Mouse (Mus musculus): ENCODE data around the gene Jkamp. TPM values are rescaled to one million over a fixed set of nuclear protein-coding genes. Genes with fewer than 3 reads are reported as not detected.
A peak's percentile ranks its signal among the peaks of the same experiment; 100 is the strongest.

Gene Jkamp
- polyA plus RNA-seq, 1 experiment from 2014 or later = 71.8 TPM

DNA sequence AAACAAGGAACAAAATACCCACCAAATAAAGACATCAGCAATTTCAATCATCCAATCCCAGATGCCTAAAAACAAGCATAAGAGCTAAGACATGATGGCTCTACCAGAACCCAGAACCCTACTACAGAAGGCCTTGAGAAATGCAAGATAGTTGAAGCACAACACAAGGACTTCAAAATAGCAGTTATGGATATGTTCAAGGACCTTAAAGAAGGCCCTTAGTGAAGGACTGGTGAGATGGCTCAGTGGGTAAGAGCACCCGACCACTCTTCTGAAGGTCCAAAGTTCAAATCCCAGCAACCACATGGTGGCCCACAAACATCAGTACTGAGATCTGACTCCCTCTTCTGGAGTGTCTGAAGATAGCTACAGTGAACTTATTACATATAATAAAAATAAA is 27.6 kb upstream of the Jkamp start:
- Histone ChIP-seq H3K9ac (no peak overlapping the region), H3K4me3 (replicated peaks) (no peak overlapping the region), H3K9me3 (no peaks in the 10 kb centered on the region), H3K27me3 (replicated peaks) (no peaks in the 10 kb centered on the region), H3K4me1 (no peaks in the 10 kb centered on the region), H3K27ac (no peak overlapping the region), H3K36me3 (no peaks in the 10 kb centered on the region), H3K4me2 (no peak overlapping the region)
- ATAC-seq (ENCODE audit: insufficient read depth, low FRiP score, low read depth) = no peak
- WGBS = 86% methylated on average over 1 of the region's 1 CpGs

DNA sequence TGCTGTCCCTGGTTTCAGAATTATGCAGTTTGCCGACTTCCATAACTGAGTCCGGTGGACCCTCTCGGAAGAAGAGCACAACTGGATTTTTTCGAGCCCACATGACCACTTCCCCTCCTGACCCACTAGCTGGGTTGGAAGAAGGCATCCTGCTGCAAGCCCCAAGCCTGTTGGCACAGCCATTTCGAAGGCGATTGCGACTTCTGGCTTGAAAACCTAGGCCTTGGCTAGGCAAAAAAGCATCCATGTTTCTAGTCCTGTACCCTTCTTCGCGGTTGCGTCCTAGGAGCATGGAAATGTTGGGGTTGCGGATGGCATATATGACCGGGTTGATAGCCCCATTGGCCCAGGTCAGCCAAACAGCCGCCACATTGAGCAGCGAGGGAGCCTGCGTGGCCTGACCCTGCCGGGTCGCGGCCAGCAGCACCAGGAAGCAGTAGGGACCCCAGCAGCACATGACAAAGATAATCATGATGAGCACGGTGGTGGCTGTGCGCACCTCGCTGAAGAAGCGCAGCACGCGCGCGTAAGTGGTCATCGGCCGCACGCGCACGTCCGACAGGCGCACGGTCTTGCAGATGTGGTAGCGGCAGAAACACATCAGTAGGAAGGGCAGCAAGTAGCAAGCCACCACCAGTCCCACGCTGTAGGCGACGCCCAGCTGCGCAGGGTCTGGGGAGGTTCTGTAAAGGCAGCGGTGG is 15.6 kb upstream of the Jkamp start:
- H3K9me3 ChIP-seq = no peaks in the 10 kb centered on the region
- H3K4me3 ChIP-seq (replicated peaks) = peak overlapping the region; percentile 67
- peaks cover 11% of the 10 kb centered on the region for H3K4me1 ChIP-seq
- H3K27me3 ChIP-seq (replicated peaks) = peaks cover 8% of the 10 kb centered on the region
- H3K27ac ChIP-seq = no peak overlapping the region
- no peaks in the 10 kb centered on the region for H3K36me3 ChIP-seq
- WGBS = 6% methylated on average over 40 of the region's 40 CpGs
- H3K9ac ChIP-seq = no peak overlapping the region; the same call in 1 of the 2 replicates
- peak overlapping the region; percentile 100 for H3K4me2 ChIP-seq
- peak; percentile 53 for ATAC-seq (ENCODE audit: insufficient read depth, low FRiP score, low read depth)

- Histone ChIP-seq H3K27me3 (replicated peaks) (peaks cover 8% of the 10 kb centered on the region), H3K9ac (peak within 1 kb of the TSS; percentile 42; the same call in 1 of the 2 replicates), H3K4me3 (replicated peaks) (peak within 1 kb of the TSS; percentile 67), H3K4me2 (peak within 1 kb of the TSS; percentile 100), H3K9me3 (no peaks in the 10 kb centered on the region), H3K4me1 (peaks cover 11% of the 10 kb centered on the region), H3K27ac (no peak within 1 kb of the TSS), H3K36me3 (no peaks in the 10 kb centered on the region)
- peak; percentile 86 for ATAC-seq (ENCODE audit: insufficient read depth, low FRiP score, low read depth)
- under 1% methylated on average over 94 of the region's 94 CpGs for WGBS
Observed at GRCm38 (mm10) chr12:72070327-72071269, 14.8 kb upstream of the Jkamp start, which contains the start of gene Gpr135. Gpr135 (minus strand) TSS chr12:72071125.

DNA sequence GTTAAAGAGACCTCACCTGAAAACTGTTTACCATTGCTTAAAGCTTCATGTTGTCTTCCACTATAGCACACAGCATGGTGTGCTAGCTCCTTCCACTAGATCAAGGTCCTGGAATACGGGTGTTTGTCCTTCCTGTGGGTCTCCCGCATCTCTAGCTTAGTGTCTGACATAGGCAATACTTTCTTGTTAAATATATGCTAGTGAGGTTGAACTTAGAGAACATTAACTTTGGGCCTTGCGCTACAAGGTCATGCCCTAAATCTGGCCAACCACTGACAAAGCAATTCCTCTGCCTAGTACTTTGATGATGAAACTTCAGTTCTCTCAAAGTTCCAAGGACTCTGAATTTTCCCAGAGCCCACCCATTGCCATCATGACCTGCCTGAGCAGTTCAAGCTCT is 7.1 kb upstream of the Jkamp start:
- Histone ChIP-seq H3K36me3 (no peaks in the 10 kb centered on the region), H3K9ac (no peak overlapping the region), H3K4me2 (no peak overlapping the region), H3K4me3 (replicated peaks) (no peak overlapping the region), H3K9me3 (no peaks in the 10 kb centered on the region), H3K4me1 (no peaks in the 10 kb centered on the region), H3K27me3 (replicated peaks) (no peaks in the 10 kb centered on the region), H3K27ac (no peak overlapping the region)
- 81% methylated on average over 3 of the region's 3 CpGs for WGBS
- ATAC-seq (ENCODE audit: insufficient read depth, low FRiP score, low read depth) = no peak

DNA sequence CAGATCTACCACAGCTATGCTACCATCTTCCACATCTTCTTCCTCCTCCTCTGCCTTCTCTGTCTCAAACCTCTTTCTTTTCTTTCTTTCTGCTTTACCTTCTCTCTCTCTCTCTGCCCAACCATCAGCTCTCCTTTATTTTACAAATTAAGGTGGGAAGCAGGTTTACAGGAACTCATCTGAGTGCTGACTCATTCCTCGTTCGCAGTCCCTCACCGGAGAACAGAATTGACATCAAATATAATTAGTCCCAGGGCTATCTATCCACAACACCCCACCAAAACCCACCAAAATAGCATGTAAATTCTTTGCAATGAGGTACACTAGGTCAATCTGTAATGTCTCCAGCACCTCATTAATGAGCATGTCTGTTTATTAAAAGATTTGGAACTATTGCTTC is 3.4 kb upstream of the Jkamp start:
- Histone ChIP-seq H3K9ac (no peak overlapping the region), H3K4me1 (0 out of 2 replicates have a peak, but pooled peaks cover 3% of the 10 kb centered on the region), H3K9me3 (no peaks in the 10 kb centered on the region), H3K4me2 (peak overlapping the region; percentile 40; the same call in 1 of the 2 replicates), H3K27ac (no peak overlapping the region), H3K4me3 (replicated peaks) (no peak overlapping the region), H3K36me3 (no peaks in the 10 kb centered on the region), H3K27me3 (replicated peaks) (no peaks in the 10 kb centered on the region)
- ATAC-seq (ENCODE audit: insufficient read depth, low FRiP score, low read depth) = no peak
- 81% methylated on average over 3 of the region's 3 CpGs for WGBS

DNA sequence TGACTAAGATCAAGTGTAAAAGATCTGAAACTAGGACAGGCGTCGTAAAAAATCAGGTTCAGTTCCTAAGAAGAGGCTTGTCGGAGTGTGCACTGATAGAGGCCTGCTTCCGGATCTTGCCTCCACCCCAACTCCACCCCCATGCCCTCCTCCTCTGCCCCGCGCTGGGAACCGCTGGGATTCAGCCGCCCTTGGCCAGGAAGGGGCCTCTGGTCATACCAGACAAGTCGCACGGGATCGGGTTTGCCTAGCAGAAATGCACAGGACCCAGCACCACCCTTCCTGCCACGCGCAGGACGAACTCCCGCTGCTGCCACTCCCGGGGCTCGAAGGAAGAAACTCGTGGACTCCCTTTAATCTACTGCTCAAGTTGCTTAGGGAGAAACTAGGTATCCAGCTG is 3.0 kb upstream of the Jkamp start:
- H3K36me3 ChIP-seq = no peaks in the 10 kb centered on the region
- peak overlapping the region; percentile 40 for H3K4me2 ChIP-seq
- no peaks in the 10 kb centered on the region for H3K9me3 ChIP-seq
- peak overlapping the region; percentile 10; the same call in 1 of the 2 replicates for H3K4me3 ChIP-seq (replicated peaks)
- ATAC-seq (ENCODE audit: insufficient read depth, low FRiP score, low read depth) = no peak
- H3K4me1 ChIP-seq = 0 out of 2 replicates have a peak, but pooled peaks cover 3% of the 10 kb centered on the region
- WGBS = 24% methylated on average over 18 of the region's 18 CpGs
- H3K27me3 ChIP-seq (replicated peaks) = no peaks in the 10 kb centered on the region
- no peak overlapping the region for H3K27ac ChIP-seq
- H3K9ac ChIP-seq = no peak overlapping the region

DNA sequence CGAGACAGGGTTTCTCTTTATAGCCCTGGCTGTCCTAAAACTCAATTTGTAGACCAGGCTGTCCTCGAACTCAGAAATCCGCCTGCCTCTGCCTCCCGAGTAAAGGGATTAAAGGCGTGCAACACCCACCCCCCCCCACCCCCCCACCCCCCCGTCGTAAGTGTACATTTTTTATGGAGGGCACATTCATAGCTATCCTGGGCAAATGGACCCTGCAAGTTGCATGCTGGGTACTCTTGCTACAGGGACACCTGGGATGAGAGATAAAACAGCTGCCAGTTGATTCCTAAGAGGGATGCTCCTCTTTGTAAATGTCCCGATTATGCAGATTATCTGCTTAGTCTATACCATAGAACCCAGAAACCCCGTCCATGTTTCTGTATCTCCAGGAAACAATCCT is 2.1 kb upstream of the Jkamp start:
- no peak for ATAC-seq (ENCODE audit: insufficient read depth, low FRiP score, low read depth)
- Histone ChIP-seq H3K36me3 (no peaks in the 10 kb centered on the region), H3K4me3 (replicated peaks) (no peak overlapping the region), H3K27me3 (replicated peaks) (no peaks in the 10 kb centered on the region), H3K4me2 (no peak overlapping the region), H3K27ac (no peak overlapping the region), H3K9me3 (no peaks in the 10 kb centered on the region), H3K9ac (no peak overlapping the region), H3K4me1 (0 out of 2 replicates have a peak, but pooled peaks cover 3% of the 10 kb centered on the region)
- WGBS = 86% methylated on average over 9 of the region's 9 CpGs

DNA sequence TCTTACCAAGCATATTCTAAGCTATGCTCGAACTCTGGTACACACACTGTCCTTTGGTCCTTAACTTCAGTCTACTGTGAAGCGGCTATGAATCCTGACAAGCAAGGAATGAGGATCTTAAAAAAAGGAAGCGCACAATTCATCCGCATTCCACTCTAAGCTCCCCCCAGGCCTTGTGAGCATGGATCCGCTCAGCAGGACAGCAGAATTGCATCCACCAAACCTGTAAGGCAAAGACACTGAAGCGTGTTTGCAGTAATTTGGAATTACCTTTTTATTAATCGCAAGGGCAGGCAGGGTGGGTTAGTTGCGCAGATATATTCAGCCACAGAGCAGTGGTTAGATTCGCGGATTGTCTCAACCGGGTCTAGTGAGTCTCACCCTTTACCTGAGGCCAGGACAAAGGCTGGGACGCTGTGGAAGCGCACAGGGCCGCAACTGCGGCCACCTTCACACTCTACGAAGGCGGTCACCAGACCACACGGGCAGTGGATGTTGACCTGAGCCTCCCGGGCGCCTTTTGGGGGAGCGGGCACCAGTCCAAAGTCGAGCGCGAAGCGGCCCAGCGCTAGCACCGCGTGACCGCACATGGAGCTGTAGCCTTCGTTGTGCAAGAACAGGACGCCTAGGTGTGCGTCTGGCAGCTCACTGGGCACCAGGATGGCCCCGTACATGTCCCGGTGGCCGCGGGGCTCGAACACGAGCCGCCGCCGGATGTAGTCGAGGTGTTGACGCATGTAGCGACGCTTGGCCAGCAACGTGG is 947 bp upstream of the Jkamp start:
- H3K9me3 ChIP-seq = no peaks in the 10 kb centered on the region
- peak overlapping the region; percentile 37 for H3K9ac ChIP-seq
- peak; percentile 1; the same call in 1 of the 2 replicates for ATAC-seq (ENCODE audit: insufficient read depth, low FRiP score, low read depth)
- peak overlapping the region; percentile 80 for H3K27ac ChIP-seq
- peak overlapping the region; percentile 83 for H3K4me2 ChIP-seq
- whole genome bisulfite sequencing = 4% methylated on average over 46 of the region's 46 CpGs
- no peaks in the 10 kb centered on the region for H3K36me3 ChIP-seq
- no peaks in the 10 kb centered on the region for H3K27me3 ChIP-seq (replicated peaks)
- 0 out of 2 replicates have a peak, but pooled peaks cover 3% of the 10 kb centered on the region for H3K4me1 ChIP-seq
- H3K4me3 ChIP-seq (replicated peaks) = peak overlapping the region; percentile 73

- Histone ChIP-seq H3K36me3 (no peaks in the 10 kb centered on the region), H3K4me2 (peak overlapping the region; percentile 83), H3K27ac (peak overlapping the region; percentile 80), H3K4me1 (0 out of 2 replicates have a peak, but pooled peaks cover 3% of the 10 kb centered on the region), H3K9ac (peak overlapping the region; percentile 37), H3K4me3 (replicated peaks) (peak overlapping the region; percentile 73), H3K27me3 (replicated peaks) (no peaks in the 10 kb centered on the region), H3K9me3 (no peaks in the 10 kb centered on the region)
- WGBS = under 1% methylated on average over 31 of the region's 31 CpGs
- ATAC-seq (ENCODE audit: insufficient read depth, low FRiP score, low read depth) = no peak; the same call in 1 of the 2 replicates
Observed at GRCm38 (mm10) chr12:72085024-72085328, 413 bp upstream of the Jkamp start.

DNA sequence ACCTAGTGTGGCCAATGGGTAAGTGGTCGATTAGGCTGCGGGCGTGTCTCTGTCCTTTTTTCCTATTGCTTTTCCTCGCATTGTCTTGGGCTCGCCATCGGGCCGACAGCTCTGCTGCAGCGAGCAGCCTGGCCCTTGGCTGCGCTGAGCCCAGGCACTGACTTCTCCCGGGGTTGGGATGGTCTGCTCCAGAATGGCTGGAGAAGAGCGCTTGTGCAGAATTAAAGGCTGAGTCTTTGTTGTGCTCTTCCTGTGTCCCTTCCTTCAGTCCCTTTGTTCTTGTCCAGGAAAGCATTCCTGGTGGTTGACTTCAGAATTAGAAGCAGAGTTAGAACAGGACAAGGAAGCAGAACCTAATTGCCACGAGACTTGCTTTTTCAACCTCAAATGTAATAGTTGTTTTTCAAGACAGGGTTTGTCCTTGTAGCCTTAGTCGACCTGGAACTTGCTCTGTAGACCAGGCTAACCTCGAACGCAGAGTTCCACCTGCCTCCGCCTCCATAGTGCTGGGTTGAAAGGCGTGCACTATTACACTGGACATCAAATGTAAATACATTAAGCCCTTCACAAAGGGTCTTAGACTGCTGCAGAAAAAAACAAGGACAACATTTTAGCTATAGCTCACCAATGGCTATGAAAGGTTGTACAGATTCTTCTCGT is 907 bp downstream of the Jkamp start:
- 1% methylated on average over 18 of the region's 18 CpGs for WGBS
- Histone ChIP-seq H3K36me3 (no peaks in the 10 kb centered on the region; the same call in 1 of the 2 replicates), H3K27me3 (replicated peaks) (no peaks in the 10 kb centered on the region), H3K27ac (peak overlapping the region; percentile 98), H3K4me2 (peak overlapping the region; percentile 74), H3K4me1 (0 out of 2 replicates have a peak, but pooled peaks cover 3% of the 10 kb centered on the region), H3K4me3 (replicated peaks) (peak overlapping the region; percentile 73), H3K9me3 (no peaks in the 10 kb centered on the region), H3K9ac (peak overlapping the region; percentile 78)
- peak; percentile 15 for ATAC-seq (ENCODE audit: insufficient read depth, low FRiP score, low read depth)

DNA sequence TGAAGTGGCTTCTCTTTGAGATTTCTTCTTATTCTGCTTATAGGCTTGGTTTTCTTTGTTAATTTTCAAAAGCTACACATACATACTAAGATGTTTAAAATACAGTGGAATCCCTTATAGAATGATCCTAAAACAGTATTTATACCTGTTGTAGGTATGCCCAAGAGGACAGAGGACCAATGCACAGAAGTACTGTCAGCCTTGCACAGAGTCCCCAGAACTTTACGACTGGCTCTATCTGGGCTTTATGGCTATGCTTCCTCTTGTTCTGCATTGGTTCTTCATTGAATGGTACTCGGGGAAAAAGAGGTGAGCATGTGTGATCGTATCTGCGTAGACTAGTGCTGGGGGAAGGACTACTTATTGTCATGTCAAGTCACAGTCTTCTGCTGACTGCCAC is 4.4 kb downstream of the Jkamp start:
- WGBS = 87% methylated on average over 4 of the region's 4 CpGs
- Histone ChIP-seq H3K9me3 (no peaks in the 10 kb centered on the region), H3K27me3 (replicated peaks) (no peaks in the 10 kb centered on the region), H3K4me3 (replicated peaks) (no peak overlapping the region), H3K27ac (no peak overlapping the region), H3K9ac (no peak overlapping the region), H3K36me3 (peaks cover 12% of the 10 kb centered on the region), H3K4me1 (0 out of 2 replicates have a peak, but pooled peaks cover 3% of the 10 kb centered on the region), H3K4me2 (no peak overlapping the region)
- ATAC-seq (ENCODE audit: insufficient read depth, low FRiP score, low read depth) = no peak

Measured in stomach, embryonic 15.5 days (tissue).